ENCODE assay signal across 30 mouse cellular contexts in the genomic region with DNA sequence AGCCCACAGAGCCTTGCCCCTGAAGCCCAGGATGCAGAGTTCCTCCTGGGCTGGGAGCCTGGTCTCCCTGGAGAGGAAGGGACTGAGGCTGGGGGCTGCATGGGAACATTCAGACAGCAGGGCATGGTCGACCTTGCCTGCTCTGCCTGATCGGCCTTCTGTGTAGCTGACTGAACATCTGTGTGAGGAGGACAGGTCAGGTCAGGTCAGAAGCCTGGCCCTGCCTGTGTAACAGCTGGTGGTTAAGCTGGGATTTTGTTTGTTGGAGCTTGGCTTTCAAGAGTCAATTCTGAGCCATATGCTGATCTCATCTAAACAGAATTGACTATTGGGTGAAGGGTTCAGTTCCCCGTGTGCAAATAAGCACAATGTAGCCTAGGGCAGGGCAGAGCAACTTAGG.
DNase-seq lines count a peak whose midpoint lies in the region; ATAC-seq lines count a peak whose summit lies in the region.
"Had no signal": no experiment of that assay in that cellular context is flagged by ENCODE, and none has a peak within 500 bp of the region (broad histone marks: within the 10 kb centered on the region; RNA-seq: fewer than 3 reads in every experiment).

No protein-coding gene starts in this region.

- no peaks in the 10 kb centered on the region for H3K9me3 ChIP-seq in neural tube, embryonic 15.5 days (replicated peaks)
- H3K9me3 ChIP-seq: embryonic facial prominence, embryonic 13.5 days; forebrain, embryonic 10.5 days; limb, embryonic 10.5 days; limb, embryonic 15.5 days; liver, embryonic 13.5 days had no signal

- WGBS in neural tube, embryonic 15.5 days, result 70% methylated on average over 3 of the region's 3 CpGs

- no peak for ATAC-seq in neural tube, embryonic 15.5 days (ENCODE audit: low FRiP score)
- ATAC-seq: activated CD4-positive, CD25-positive, alpha-beta regulatory T cell, adult 4 months; forebrain, embryonic 16.5 days; intestine, postnatal 0 days; lung, postnatal 0 days had no signal

- no peak overlapping the region for H3K27ac ChIP-seq in neural tube, embryonic 15.5 days (replicated peaks)
- H3K27ac ChIP-seq: embryonic facial prominence, embryonic 13.5 days; forebrain, embryonic 10.5 days; hindbrain, embryonic 14.5 days; limb, embryonic 10.5 days; limb, embryonic 15.5 days; liver, embryonic 13.5 days had no signal

- no peak overlapping the region for H3K9ac ChIP-seq in neural tube, embryonic 15.5 days (replicated peaks)
- H3K9ac ChIP-seq: embryonic facial prominence, embryonic 13.5 days; hindbrain, embryonic 14.5 days; limb, embryonic 15.5 days; liver, embryonic 13.5 days had no signal

- H3K27me3 ChIP-seq in neural tube, embryonic 15.5 days (replicated peaks), result no peaks in the 10 kb centered on the region
- H3K27me3 ChIP-seq: embryonic facial prominence, embryonic 13.5 days; limb, embryonic 15.5 days; liver, embryonic 13.5 days had no signal

- peak; percentile 16 for DNase-seq in gastrocnemius, postnatal 25 days
- no peak for DNase-seq in gastrocnemius, adult 8-10 months (ENCODE audit: low spot score in 2 of 2)
- DNase-seq in neural tube, embryonic 10.5 days (ENCODE audit: extremely low spot score, low spot score), result peak; percentile 19
- peak; percentile 27 for DNase-seq in retina, postnatal 7 days (ENCODE audit: low read depth, low spot score)
- no peak for DNase-seq in spleen, postnatal 36 days (ENCODE audit: low spot score in 2 of 2)
- DNase-seq: adrenal gland, adult 2 months; adrenal gland, postnatal 36 days; B cell, adult 2 months; cerebellum, adult 18-20 months; cerebellum, postnatal 10 days; gastrocnemius, postnatal 10 days; heart, postnatal 36 days; kidney, postnatal 14 days; layer of hippocampus, adult 9-11 months; liver, embryonic 13.5 days; lung, adult 18-20 months; lung, postnatal 4 days; midbrain, embryonic 14.5 days; right cerebral cortex, postnatal 4 days had no signal

- no peaks in the 10 kb centered on the region for H3K36me3 ChIP-seq in neural tube, embryonic 15.5 days
- H3K36me3 ChIP-seq: embryonic facial prominence, embryonic 13.5 days; forebrain, embryonic 10.5 days; limb, embryonic 10.5 days; limb, embryonic 15.5 days; liver, embryonic 13.5 days had no signal

- no peak overlapping the region for H3K4me3 ChIP-seq in neural tube, embryonic 15.5 days (replicated peaks)
- H3K4me3 ChIP-seq: embryonic facial prominence, embryonic 13.5 days; forebrain, embryonic 10.5 days; limb, embryonic 10.5 days; limb, embryonic 15.5 days; liver, embryonic 13.5 days had no signal

- no peak overlapping the region for H3K4me2 ChIP-seq in neural tube, embryonic 15.5 days
- H3K4me2 ChIP-seq: embryonic facial prominence, embryonic 13.5 days; heart, embryonic 11.5 days; hindbrain, embryonic 14.5 days; limb, embryonic 15.5 days; liver, embryonic 13.5 days had no signal

- H3K4me1 ChIP-seq in neural tube, embryonic 15.5 days, result no peaks in the 10 kb centered on the region
- H3K4me1 ChIP-seq: embryonic facial prominence, embryonic 13.5 days; forebrain, embryonic 10.5 days; limb, embryonic 15.5 days; liver, embryonic 13.5 days had no signal

Comparison
In these comparisons a context has a peak if more than half of its experiments do, and no peak if none do; other contexts are left out.
1. DNase-seq: peak in gastrocnemius, postnatal 25 days (single experiment), neural tube, embryonic 10.5 days (single experiment) and retina, postnatal 7 days (single experiment); none in gastrocnemius, adult 8-10 months (0 of 2) and spleen, postnatal 36 days (0 of 2).